Mouse (Mus musculus): ENCODE measurements at regions not wholly inside any gene's neighbourhood (a gene's known extent, or its start where the extent isn't known, plus 50 kb on each side); places are given as distances from the start of the nearest gene placed in this dataset.

DNA sequence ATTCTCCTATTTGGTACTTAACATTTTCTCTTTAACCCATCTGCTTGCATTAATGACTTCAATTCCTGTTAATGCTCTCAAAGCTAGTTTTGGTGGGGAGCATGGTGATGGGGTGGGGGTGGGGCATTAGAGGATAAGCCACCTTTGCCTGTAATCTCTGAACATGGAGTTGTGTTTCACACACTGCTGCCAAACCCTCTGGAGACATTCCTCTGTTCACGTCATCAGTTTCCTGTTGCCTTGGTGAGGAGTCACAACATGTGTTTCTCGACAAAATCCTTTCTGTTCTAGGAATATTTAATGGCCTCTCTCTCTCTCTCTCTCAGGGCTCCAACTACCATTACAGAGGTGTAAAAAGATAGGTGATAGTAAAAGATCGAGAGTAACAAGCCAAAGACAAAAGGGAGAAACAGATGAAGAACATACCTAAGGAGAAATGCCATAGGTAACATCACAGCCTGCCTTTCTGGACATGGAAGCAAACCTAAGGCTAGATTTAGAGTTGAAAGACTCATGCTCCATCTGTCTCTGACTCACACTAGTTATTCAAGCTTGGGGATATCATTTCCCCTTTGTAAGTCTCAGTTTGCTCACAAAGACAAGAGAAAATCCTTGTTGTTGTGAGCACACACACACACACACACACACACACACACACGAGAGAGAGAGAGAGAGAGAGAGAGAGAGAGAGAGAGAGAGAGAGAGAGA is 618.6 kb downstream of the Slc22a22 start:
- 22% methylated on average over 3 of the region's 4 CpGs for WGBS

DNA sequence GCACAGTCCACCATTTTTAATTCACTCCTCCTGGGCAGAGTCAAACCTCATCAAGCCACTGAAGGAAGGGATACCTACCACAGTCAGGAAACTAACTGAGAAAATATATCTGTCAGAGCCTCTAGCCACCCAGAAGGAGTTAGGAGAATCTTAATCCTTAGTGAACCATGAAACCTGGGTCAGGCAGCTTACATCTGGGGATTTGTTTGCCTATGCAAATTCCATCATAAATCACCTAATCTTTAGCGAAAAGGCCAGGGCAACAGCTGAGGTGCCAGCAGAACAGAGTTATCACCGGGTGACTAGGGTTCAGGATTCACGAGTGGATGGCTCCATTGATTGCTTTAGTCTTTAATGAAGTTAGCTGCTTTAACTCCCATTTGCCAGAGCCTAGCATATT is 619.3 kb downstream of the Slc22a22 start:
- Histone ChIP-seq H3K4me1 (peaks cover 12% of the 10 kb centered on the region), H3K4me3 (no peak overlapping the region), H3K36me3 (no peaks in the 10 kb centered on the region), H3K9ac (no peak overlapping the region), H3K27me3 (no peaks in the 10 kb centered on the region), H3K9me3 (no peaks in the 10 kb centered on the region), H3K4me2 (no peak overlapping the region), H3K27ac (no peak overlapping the region)
- ATAC-seq (ENCODE audit: insufficient number of reproducible peaks, insufficient read depth, low FRiP score, low TSS enrichment, low read depth), result no peak
- WGBS, result 50% methylated on average over 3 of the region's 3 CpGs

More for the DNA sequence above, 618.6 kb downstream of the Slc22a22 start:
- H3K4me3 ChIP-seq, result no peak overlapping the region
- ATAC-seq (ENCODE audit: insufficient number of reproducible peaks, insufficient read depth, low FRiP score, low TSS enrichment, low read depth), result no peak
- no peaks in the 10 kb centered on the region for H3K36me3 ChIP-seq
- no peaks in the 10 kb centered on the region for H3K9me3 ChIP-seq
- no peak overlapping the region for H3K9ac ChIP-seq
- H3K4me1 ChIP-seq, result peaks cover 12% of the 10 kb centered on the region
- H3K27me3 ChIP-seq, result no peaks in the 10 kb centered on the region
- no peak overlapping the region for H3K4me2 ChIP-seq
- H3K27ac ChIP-seq, result no peak overlapping the region

DNA sequence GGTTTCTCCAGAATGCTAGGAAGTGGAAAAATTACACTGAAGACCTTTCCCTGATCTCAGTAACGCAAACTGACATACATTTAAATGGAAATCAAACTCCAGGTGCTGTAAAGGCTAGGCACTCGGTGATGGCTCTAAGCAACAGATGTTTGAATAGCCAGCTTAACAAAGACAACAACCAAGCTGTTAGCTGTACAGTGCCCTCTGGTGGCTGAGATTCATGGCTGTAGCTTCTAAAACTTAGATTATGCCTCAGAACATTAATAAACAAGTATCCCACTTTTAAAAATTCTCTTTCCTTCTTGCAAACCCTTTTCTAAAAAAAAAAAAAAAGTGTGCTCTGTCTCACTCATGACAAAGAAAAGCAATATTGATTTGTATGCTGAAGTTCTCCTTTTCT is 621.4 kb downstream of the Slc22a22 start:
- no peak overlapping the region for H3K4me3 ChIP-seq
- H3K9me3 ChIP-seq, result no peaks in the 10 kb centered on the region
- peaks cover 12% of the 10 kb centered on the region for H3K4me1 ChIP-seq
- no peak for ATAC-seq (ENCODE audit: insufficient number of reproducible peaks, insufficient read depth, low FRiP score, low TSS enrichment, low read depth)
- H3K27me3 ChIP-seq, result no peaks in the 10 kb centered on the region
- no peak overlapping the region for H3K9ac ChIP-seq
- WGBS, result 10% methylated on average over 2 of the region's 2 CpGs
- H3K27ac ChIP-seq, result no peak overlapping the region
- H3K4me2 ChIP-seq, result no peak overlapping the region
- H3K36me3 ChIP-seq, result no peaks in the 10 kb centered on the region

DNA sequence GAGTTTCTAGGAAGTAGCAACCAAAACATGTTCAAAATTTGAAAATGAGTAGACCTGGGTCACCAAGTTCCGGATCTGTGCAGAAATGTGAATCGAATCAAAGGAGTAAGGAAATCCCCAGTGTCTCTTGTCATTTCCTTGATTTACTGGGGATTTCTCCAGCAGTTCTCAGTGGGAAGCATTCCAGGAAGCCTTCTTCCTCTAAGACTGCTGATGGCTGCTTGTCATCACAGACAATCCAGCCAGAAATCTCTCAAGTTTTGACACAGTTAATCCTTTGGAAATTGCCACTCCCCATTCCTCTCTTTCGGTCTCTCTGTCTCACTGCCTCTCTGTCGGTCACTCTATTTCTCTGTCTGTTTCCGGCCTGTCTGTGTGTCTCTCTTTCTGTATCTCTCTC is 624.3 kb downstream of the Slc22a22 start:
- Histone ChIP-seq H3K27me3 (no peaks in the 10 kb centered on the region), H3K4me1 (0 out of 2 replicates have a peak, but pooled peaks cover 3% of the 10 kb centered on the region), H3K4me2 (no peak overlapping the region), H3K9me3 (no peaks in the 10 kb centered on the region), H3K36me3 (no peaks in the 10 kb centered on the region), H3K27ac (no peak overlapping the region), H3K4me3 (no peak overlapping the region), H3K9ac (no peak overlapping the region)
- 54% methylated on average over 5 of the region's 5 CpGs for WGBS
- ATAC-seq (ENCODE audit: insufficient number of reproducible peaks, insufficient read depth, low FRiP score, low TSS enrichment, low read depth), result no peak

DNA sequence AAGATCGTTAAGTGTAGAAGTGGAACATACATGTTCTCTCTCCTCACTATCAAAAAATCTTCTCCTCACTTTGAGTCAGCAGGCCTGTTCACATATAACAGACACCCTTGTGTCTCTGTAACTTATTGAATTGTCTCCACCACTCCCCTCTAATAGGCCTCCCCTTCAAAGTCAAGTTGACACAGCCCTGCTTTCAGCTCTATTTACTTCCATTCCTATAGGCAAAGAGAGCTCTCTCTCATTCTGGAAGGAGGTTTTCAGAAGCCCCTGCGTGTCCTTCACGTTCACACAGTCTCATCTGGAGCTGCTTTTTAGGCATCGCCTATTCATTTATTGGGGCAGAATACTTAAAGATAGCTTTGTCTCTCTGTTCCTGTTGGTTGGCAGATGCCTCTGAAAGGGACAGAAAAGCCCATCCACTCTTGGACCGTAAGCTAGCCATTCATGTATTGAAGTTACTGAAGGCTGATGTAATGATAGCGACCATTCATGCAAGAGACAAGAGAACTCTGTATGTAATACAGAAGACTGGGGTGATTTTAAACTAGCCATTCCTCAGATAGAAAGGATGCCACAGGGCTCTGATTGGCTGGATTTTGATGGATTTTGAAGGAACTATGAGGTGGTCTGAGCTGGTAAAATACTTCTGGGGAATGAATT is 629.8 kb downstream of the Slc22a22 start:
- Histone ChIP-seq H3K9ac (no peak overlapping the region), H3K27me3 (no peaks in the 10 kb centered on the region), H3K27ac (no peak overlapping the region), H3K4me2 (no peak overlapping the region), H3K4me3 (no peak overlapping the region), H3K36me3 (no peaks in the 10 kb centered on the region), H3K4me1 (no peaks in the 10 kb centered on the region), H3K9me3 (no peaks in the 10 kb centered on the region)
- no peak for ATAC-seq (ENCODE audit: insufficient number of reproducible peaks, insufficient read depth, low FRiP score, low TSS enrichment, low read depth)
- 80% methylated on average over 6 of the region's 6 CpGs for WGBS

DNA sequence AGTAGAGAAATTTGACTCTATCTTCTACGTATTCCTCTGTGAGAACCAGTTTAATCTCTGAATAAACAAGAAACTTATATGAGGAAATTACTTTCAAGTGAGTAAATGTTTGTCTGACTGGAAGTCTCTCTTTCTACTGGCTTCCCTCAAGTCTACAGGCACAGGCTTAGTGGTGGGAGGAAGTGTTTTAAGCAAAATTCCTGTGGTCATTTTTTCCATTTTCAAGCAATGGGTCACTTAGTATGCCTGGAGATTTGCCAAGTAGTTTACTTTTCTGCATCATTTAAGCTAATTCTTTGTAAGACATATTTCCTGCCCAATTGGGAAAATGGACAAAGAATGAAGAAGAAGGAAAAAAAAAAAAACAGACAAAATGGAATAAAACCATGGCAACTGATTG is 632.9 kb downstream of the Slc22a22 start:
- Histone ChIP-seq H3K4me2 (no peak overlapping the region), H3K36me3 (no peaks in the 10 kb centered on the region), H3K9ac (no peak overlapping the region), H3K9me3 (no peaks in the 10 kb centered on the region), H3K4me3 (no peak overlapping the region), H3K27me3 (no peaks in the 10 kb centered on the region), H3K4me1 (no peaks in the 10 kb centered on the region), H3K27ac (no peak overlapping the region)
- no peak for ATAC-seq (ENCODE audit: insufficient number of reproducible peaks, insufficient read depth, low FRiP score, low TSS enrichment, low read depth)
- 41% methylated on average over 1 of the region's 1 CpGs for WGBS

DNA sequence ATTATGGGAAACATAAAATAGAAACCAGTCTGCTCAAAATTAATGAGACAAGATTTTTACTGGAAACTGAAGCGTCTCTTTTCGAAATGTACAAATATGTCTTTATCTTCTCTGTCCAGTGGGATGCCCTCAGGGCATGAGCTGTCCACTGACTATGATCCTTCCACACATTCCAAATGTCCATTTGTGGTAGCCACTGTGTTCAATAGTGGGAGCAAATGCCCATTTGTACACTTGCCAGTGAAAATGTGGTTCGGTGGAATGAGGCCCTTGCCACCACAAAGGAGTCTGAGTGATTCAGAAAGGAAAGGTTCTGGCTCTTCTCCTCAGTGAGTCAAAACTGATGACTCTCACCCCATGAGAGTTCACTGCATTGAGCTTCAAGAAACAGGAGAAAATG is 635.9 kb downstream of the Slc22a22 start:
- H3K4me2 ChIP-seq, result no peak overlapping the region
- no peaks in the 10 kb centered on the region for H3K36me3 ChIP-seq
- no peak overlapping the region for H3K9ac ChIP-seq
- WGBS, result 86% methylated on average over 3 of the region's 3 CpGs
- H3K4me1 ChIP-seq, result no peaks in the 10 kb centered on the region
- no peak overlapping the region for H3K27ac ChIP-seq
- H3K4me3 ChIP-seq, result no peak overlapping the region
- no peaks in the 10 kb centered on the region for H3K9me3 ChIP-seq
- H3K27me3 ChIP-seq, result no peaks in the 10 kb centered on the region
- ATAC-seq (ENCODE audit: insufficient number of reproducible peaks, insufficient read depth, low FRiP score, low TSS enrichment, low read depth), result no peak

DNA sequence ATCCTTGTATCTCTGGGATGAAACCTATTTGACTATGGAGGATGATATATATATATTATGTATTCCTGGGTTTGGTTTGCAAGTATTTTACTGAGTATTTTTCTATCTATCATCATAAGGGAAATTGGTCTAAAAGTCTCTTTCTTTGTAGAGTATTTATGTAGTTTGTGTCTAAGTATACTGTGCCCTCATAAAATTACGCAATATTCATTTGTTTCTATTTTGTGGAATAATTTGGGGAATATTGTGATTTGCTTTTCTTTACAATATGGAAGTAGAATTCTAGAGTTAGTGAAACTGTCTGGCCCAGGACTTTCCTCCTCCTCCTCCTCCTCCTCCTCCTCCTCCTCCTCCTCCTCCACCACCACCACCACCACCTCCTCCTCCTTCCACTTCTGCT is 640.1 kb downstream of the Slc22a22 start:
- H3K4me3 ChIP-seq, result no peak overlapping the region
- H3K9me3 ChIP-seq, result no peaks in the 10 kb centered on the region
- WGBS, result 94% methylated on average over 1 of the region's 1 CpGs
- H3K36me3 ChIP-seq, result no peaks in the 10 kb centered on the region
- ATAC-seq (ENCODE audit: insufficient number of reproducible peaks, insufficient read depth, low FRiP score, low TSS enrichment, low read depth), result no peak
- no peak overlapping the region for H3K9ac ChIP-seq
- no peaks in the 10 kb centered on the region for H3K27me3 ChIP-seq
- no peak overlapping the region for H3K4me2 ChIP-seq
- no peaks in the 10 kb centered on the region for H3K4me1 ChIP-seq
- no peak overlapping the region for H3K27ac ChIP-seq

DNA sequence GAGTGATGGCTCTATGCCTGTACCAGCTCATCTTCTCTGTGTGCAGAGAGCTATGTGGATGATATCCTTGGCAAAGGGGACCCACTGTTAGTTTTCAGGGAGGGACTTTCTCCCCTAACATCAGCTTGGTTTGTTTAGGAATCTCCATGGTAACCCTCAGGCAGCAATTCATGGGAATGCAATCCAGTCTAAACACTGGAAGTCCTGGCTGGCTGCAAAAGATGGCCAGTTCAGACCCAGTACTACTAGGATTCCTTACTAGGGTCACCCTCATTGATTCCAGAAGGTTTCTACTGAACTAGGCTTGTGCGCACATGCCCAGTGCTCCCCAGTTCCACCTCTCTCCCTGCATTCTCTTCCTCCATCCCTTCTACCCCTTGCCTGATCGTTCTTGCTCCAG is 642.8 kb downstream of the Slc22a22 start:
- 89% methylated on average over 2 of the region's 2 CpGs for WGBS

DNA sequence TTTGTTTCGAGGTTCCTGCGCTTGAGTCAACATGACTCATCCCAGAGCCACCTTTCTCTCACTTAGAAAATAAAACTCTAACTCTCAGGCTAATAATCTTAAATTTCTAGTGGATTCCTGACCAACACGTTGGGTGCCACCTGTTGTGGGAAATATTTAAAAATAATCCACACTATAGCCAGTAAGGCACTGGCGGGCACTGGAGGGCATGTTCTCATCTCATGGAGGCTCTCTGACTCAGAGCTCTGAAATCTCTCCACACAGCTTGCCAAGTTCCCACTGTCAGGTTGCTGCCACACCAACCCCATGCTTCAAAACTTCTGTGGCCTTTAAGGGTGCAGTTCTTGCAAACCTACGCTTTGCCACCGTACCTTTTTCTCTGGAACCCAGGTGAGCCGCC is 644.8 kb downstream of the Slc22a22 start:
- no peaks in the 10 kb centered on the region for H3K9me3 ChIP-seq
- H3K4me3 ChIP-seq, result no peak overlapping the region
- H3K9ac ChIP-seq, result no peak overlapping the region
- H3K4me1 ChIP-seq, result no peaks in the 10 kb centered on the region
- H3K27ac ChIP-seq, result no peak overlapping the region
- H3K4me2 ChIP-seq, result no peak overlapping the region
- no peak for ATAC-seq (ENCODE audit: insufficient number of reproducible peaks, insufficient read depth, low FRiP score, low TSS enrichment, low read depth)
- H3K36me3 ChIP-seq, result no peaks in the 10 kb centered on the region
- H3K27me3 ChIP-seq, result no peaks in the 10 kb centered on the region
- 89% methylated on average over 7 of the region's 7 CpGs for WGBS

More for the DNA sequence above, 642.8 kb downstream of the Slc22a22 start:
- no peak overlapping the region for H3K4me3 ChIP-seq
- no peaks in the 10 kb centered on the region for H3K27me3 ChIP-seq
- H3K9me3 ChIP-seq, result no peaks in the 10 kb centered on the region
- ATAC-seq (ENCODE audit: insufficient number of reproducible peaks, insufficient read depth, low FRiP score, low TSS enrichment, low read depth), result no peak
- no peaks in the 10 kb centered on the region for H3K36me3 ChIP-seq
- H3K9ac ChIP-seq, result no peak overlapping the region
- H3K27ac ChIP-seq, result no peak overlapping the region
- no peaks in the 10 kb centered on the region for H3K4me1 ChIP-seq
- H3K4me2 ChIP-seq, result no peak overlapping the region

DNA sequence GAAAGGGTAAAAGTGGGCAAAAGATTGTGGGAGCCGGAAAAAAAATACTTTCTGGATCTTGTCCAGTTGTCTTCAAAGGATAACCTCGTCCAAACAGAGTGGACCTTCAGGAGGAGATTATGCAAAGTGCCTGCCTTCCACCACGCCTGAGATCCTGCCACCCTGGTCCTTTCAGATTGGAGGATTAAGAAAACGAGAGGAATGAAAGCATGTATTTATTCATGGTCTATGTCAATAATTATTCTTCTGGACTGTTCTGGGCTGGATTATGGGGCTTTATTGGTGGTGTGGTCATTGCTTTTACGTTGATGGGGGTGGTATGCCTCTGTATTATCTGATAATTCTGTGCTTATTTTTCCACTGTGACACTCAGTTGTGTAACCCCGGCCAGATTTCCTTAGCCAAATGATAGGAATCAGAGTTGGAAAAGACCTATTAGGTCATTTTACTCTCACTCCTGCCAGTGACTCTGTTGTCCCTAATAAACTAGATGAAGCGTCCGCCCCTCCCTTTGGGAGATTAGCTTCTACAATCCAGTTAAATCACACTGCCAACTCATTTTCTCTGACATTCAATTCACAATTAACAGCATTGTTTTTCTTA is 656.3 kb downstream of the Slc22a22 start:
- Histone ChIP-seq H3K4me3 (no peak overlapping the region), H3K27ac (no peak overlapping the region)
- WGBS, result 62% methylated on average over 8 of the region's 8 CpGs

More for the DNA sequence above, 656.3 kb downstream of the Slc22a22 start:
- Histone ChIP-seq H3K4me1 (no peaks in the 10 kb centered on the region), H3K27me3 (no peaks in the 10 kb centered on the region), H3K4me2 (no peak overlapping the region), H3K9me3 (no peaks in the 10 kb centered on the region), H3K36me3 (no peaks in the 10 kb centered on the region), H3K9ac (no peak overlapping the region)
- ATAC-seq (ENCODE audit: insufficient number of reproducible peaks, insufficient read depth, low FRiP score, low TSS enrichment, low read depth), result no peak

All from embryonic facial prominence, embryonic 13.5 days (tissue).